Mouse (Mus musculus) limb, embryonic 14.5 days (tissue): ENCODE results near the gene Hps6. TPM values are rescaled to one million over a fixed set of nuclear protein-coding genes. Genes with fewer than 3 reads are reported as not detected.

Experiments used
- ATAC-seq: fragments of 200-750 bp; cut with Nextera tagmentation; 2 replicates; pipeline ENCODE4 v1.8.0; 2017; ENCODE audit warnings: low read depth, moderate number of reproducible peaks, moderate TSS enrichment; ENCODE audit not compliant: low FRiP score
- DNase-seq: peaks from one replicate; pipeline ENCODE4 v3.0.0-alpha.2; 2015; ENCODE audit warnings: low spot score
- H3K27ac ChIP-seq: fragments of 300-500 bp; sonication (generic); replicated peaks from 2 replicates; pipeline ENCODE4 v1.5.1; 2014; ENCODE audit warnings: low read depth, mild to moderate bottlenecking, low read length, moderate library complexity, mixed read lengths
- H3K27me3 ChIP-seq: fragments of 300-500 bp; sonication (generic); 2 replicates; pipeline ENCODE4 v1.6.1; 2014; ENCODE audit warnings: low read length, mixed read lengths; ENCODE audit not compliant: control insufficient read depth, insufficient read depth
- H3K36me3 ChIP-seq: fragments of 300-500 bp; sonication (generic); 2 replicates; pipeline ENCODE4 v1.6.1; 2014; ENCODE audit warnings: mild to moderate bottlenecking, low read length, moderate library complexity, mixed read lengths; ENCODE audit not compliant: control insufficient read depth, insufficient read depth
- H3K4me1 ChIP-seq: fragments of 300-500 bp; sonication (generic); 2 replicates; pipeline ENCODE4 v1.6.1; 2014; ENCODE audit warnings: antibody characterized with exemption, low read length, mixed read lengths; ENCODE audit not compliant: control insufficient read depth, insufficient read depth
- H3K4me2 ChIP-seq: fragments of 300-500 bp; sonication (generic); replicated peaks from 2 replicates; pipeline ENCODE4 v1.6.1; 2014; ENCODE audit warnings: low read depth, mild to moderate bottlenecking, low read length, moderate library complexity; ENCODE audit not compliant: severe bottlenecking
- H3K4me3 ChIP-seq: fragments of 300-500 bp; sonication (generic); replicated peaks from 2 replicates; pipeline ENCODE4 v1.5.1; 2014; ENCODE audit warnings: low read length
- H3K9ac ChIP-seq: fragments of 300-500 bp; sonication (generic); 2 replicates; pipeline ENCODE4 v1.6.1; 2014; ENCODE audit warnings: mild to moderate bottlenecking, low read depth, low read length, moderate library complexity; ENCODE audit not compliant: severe bottlenecking
- H3K9me3 ChIP-seq: fragments of 300-500 bp; sonication (generic); 2 replicates; pipeline ENCODE4 v1.6.1; 2016; ENCODE audit warnings: low read length; ENCODE audit not compliant: control insufficient read depth
- POLR2A ChIP-seq: fragments of 200-500 bp; IDR thresholded peaks from 2 replicates; pipeline ENCODE4 v1.8.0; 2012; ENCODE audit warnings: inconsistent platforms, mild to moderate bottlenecking, moderate library complexity, borderline replicate concordance; ENCODE audit not compliant: insufficient read depth, insufficient read length; ENCODE audit errors: extremely low read depth
- WGBS: fragments of 180-500 bp; shearing (Covaris S2); extraction: QIAGEN DNeasy Blood & Tissue Kit; methylation state at CpG from one replicate; pipeline ENCODE4 v1.1.7; 2014; 5-methylcytosine and 5-hydroxymethylcytosine counted together
- polyA plus RNA-seq, 2 experiments: library from polyadenylated mRNA; depleted of rRNA in 1 of 2; stranded (reverse) in 1 of 2; unstranded in 1 of 2; fragments of >200 nt; fragmentation: Nextera tagmentation in 1 of 2; extraction: Ambion mirVana in 1 of 2; gene quantifications; 2 replicates each; pipeline versions ENCODE4 v1.2.1 to v1.2.3; 2012 to 2014

Hps6 gene
- polyA plus RNA-seq, 2 experiments = 4.2 to 5.6 TPM

DNA sequence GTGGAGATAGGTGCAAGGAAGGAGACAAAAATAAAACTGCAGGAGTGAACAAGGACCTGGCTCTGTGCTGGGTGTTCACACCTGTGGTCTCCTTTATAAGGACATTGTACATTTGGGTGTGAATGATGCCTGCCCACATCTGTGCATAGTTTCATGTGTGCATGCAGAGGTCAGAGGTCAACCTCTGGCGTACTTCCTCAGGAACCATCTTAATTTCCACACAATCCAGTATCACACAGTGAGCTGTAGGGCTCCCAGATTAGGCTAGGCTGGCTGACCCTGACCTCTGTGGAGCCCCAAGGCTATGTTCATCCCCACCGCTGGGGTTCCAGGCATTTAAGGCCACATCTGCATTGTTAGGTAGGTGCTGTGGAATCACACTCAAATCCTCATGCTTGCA is 44.1 kb downstream of the Hps6 start:
- Histone ChIP-seq H3K36me3 (no peaks in the 10 kb centered on the region), H3K4me3 (no peak overlapping the region), H3K4me1 (peaks cover 30% of the 10 kb centered on the region), H3K27ac (no peak overlapping the region), H3K9ac (no peak overlapping the region), H3K9me3 (no peaks in the 10 kb centered on the region), H3K4me2 (no peak overlapping the region), H3K27me3 (no peaks in the 10 kb centered on the region)
- TF ChIP-seq POLR2A = no peak
- ATAC-seq (no peak), DNase-seq (no peak)
- 15% methylated on average over 2 of the region's 2 CpGs for WGBS

DNA sequence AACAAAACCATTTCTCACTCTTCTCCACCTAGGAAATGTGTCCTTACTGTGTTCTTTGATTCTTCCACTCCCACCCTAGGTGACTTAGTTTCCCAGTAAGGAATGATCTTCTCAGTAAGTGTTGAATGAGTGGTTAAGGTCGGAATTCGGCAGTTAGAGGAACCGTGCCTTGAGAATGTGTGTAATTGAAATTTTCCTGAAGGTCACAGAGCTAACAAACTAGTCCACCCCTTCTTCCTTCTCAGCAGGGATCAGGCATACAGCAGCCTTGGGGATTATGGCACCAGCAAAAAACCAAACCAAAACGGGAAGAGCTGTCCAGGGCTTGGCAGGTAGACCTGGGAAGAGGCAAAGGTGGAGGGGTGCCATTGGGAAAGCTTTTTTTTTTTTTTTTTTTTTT is 45.8 kb downstream of the Hps6 start:
- Histone ChIP-seq H3K4me3 (no peak overlapping the region), H3K4me1 (peaks cover 14% of the 10 kb centered on the region), H3K36me3 (no peaks in the 10 kb centered on the region), H3K27me3 (no peaks in the 10 kb centered on the region), H3K4me2 (no peak overlapping the region), H3K27ac (no peak overlapping the region), H3K9me3 (no peaks in the 10 kb centered on the region), H3K9ac (no peak overlapping the region)
- DNase-seq (no peak), ATAC-seq (no peak)
- WGBS = 54% methylated on average over 4 of the region's 4 CpGs
- no peak for TF ChIP-seq POLR2A

DNA sequence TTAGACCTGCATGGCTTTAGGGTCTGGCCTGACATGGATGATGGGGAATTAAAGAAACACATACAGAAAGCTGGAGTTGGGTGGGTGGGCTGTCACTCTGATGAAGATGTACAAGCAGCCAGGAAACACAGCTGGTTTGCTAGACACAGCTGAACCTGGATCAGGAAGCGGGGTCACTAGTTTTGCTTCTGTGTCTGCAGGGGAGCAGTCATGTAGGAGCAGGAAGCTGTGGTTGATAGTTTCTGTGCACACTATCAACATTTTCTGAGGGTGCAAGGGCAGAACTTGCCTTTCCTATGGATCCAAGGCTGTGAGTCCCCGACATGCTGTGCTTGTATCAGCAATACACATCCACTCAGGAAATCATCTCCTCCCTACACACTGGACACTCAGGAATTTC is 47.2 kb downstream of the Hps6 start:
- Histone ChIP-seq H3K4me3 (no peak overlapping the region), H3K4me2 (no peak overlapping the region), H3K9me3 (no peaks in the 10 kb centered on the region), H3K27ac (no peak overlapping the region), H3K4me1 (peaks cover 14% of the 10 kb centered on the region), H3K9ac (no peak overlapping the region), H3K36me3 (no peaks in the 10 kb centered on the region), H3K27me3 (no peaks in the 10 kb centered on the region)
- 90% methylated on average over 2 of the region's 2 CpGs for WGBS
- no peak for DNase-seq
- ATAC-seq = no peak
- no peak for TF ChIP-seq POLR2A

Other genes with a start within 250 kb of the Hps6 start
- 79.8 and 85.3 TPM in 2 replicates for gene Mgea5, start 219.7 kb upstream of the Hps6 start, polyA plus RNA-seq (2012; rRNA removed)
- 59.0 and 66.9 TPM in 2 replicates for gene Mgea5, start 219.7 kb upstream of the Hps6 start, polyA plus RNA-seq (2014; fragmentation: Nextera tagmentation; extraction: Ambion mirVana)
- 1.3 and 1.5 TPM in 2 replicates for gene Kcnip2, start 187.4 kb upstream of the Hps6 start, polyA plus RNA-seq (2012; rRNA removed)
- 0.55 and 0.92 TPM in 2 replicates for gene Kcnip2, start 187.4 kb upstream of the Hps6 start, polyA plus RNA-seq (2014; fragmentation: Nextera tagmentation; extraction: Ambion mirVana)
- 13.7 and 15.6 TPM in 2 replicates for gene Armh3, start 5.0 kb upstream of the Hps6 start, polyA plus RNA-seq (2012; rRNA removed)
- 13.6 and 15.7 TPM in 2 replicates for gene Armh3, start 5.0 kb upstream of the Hps6 start, polyA plus RNA-seq (2014; fragmentation: Nextera tagmentation; extraction: Ambion mirVana)
- gene Pprc1, start 41.4 kb downstream of the Hps6 start, polyA plus RNA-seq (2012; rRNA removed) = 61.5 and 76.4 TPM in 2 replicates
- 40.5 and 50.5 TPM in 2 replicates for gene Pprc1, start 41.4 kb downstream of the Hps6 start, polyA plus RNA-seq (2014; fragmentation: Nextera tagmentation; extraction: Ambion mirVana)
- gene Ldb1, start 41.7 kb downstream of the Hps6 start, polyA plus RNA-seq (2012; rRNA removed) = 412 and 480 TPM in 2 replicates
- 93.8 and 108 TPM in 2 replicates for gene Ldb1, start 41.7 kb downstream of the Hps6 start, polyA plus RNA-seq (2014; fragmentation: Nextera tagmentation; extraction: Ambion mirVana)
- 40.5 and 64.1 TPM in 2 replicates for gene Nolc1, start 72.4 kb downstream of the Hps6 start, polyA plus RNA-seq (2012; rRNA removed)
- 73.5 and 74.7 TPM in 2 replicates for gene Nolc1, start 72.4 kb downstream of the Hps6 start, polyA plus RNA-seq (2014; fragmentation: Nextera tagmentation; extraction: Ambion mirVana)
- 0.15 TPM in 1 of 2 replicates, not detected in the other for gene Elovl3, start 128.4 kb downstream of the Hps6 start, polyA plus RNA-seq (2012; rRNA removed)
- 0.68 and 0.85 TPM in 2 replicates for gene Elovl3, start 128.4 kb downstream of the Hps6 start, polyA plus RNA-seq (2014; fragmentation: Nextera tagmentation; extraction: Ambion mirVana)
- gene Pitx3, start 144.8 kb downstream of the Hps6 start, polyA plus RNA-seq (2012; rRNA removed) = 14.0 and 19.6 TPM in 2 replicates
- gene Pitx3, start 144.8 kb downstream of the Hps6 start, polyA plus RNA-seq (2014; fragmentation: Nextera tagmentation; extraction: Ambion mirVana) = 8.1 TPM in 2 replicates
- gene Gbf1, start 149.0 kb downstream of the Hps6 start, polyA plus RNA-seq (2012; rRNA removed) = 92.1 and 131 TPM in 2 replicates
- gene Gbf1, start 149.0 kb downstream of the Hps6 start, polyA plus RNA-seq (2014; fragmentation: Nextera tagmentation; extraction: Ambion mirVana) = 66.8 and 67.2 TPM in 2 replicates